Mouse (Mus musculus) hindbrain, embryonic 14.5 days (tissue): ENCODE results near the gene Krtap5-5. TPM values are rescaled to one million over a fixed set of nuclear protein-coding genes. Genes with fewer than 3 reads are reported as not detected.
"Not testable (repeated sequence)": the region's sequence is repeated elsewhere in the genome, so short reads cannot be mapped to it uniquely, and the experiment has no call there.

Source experiments
- ATAC-seq: fragments of 200-750 bp; cut with Nextera tagmentation; 2 replicates; pipeline ENCODE4 v1.8.0; 2017; ENCODE audit warnings: moderate number of reproducible peaks, mild to moderate bottlenecking, moderate TSS enrichment, moderate library complexity; ENCODE audit not compliant: low FRiP score
- DNase-seq: peaks from one replicate; pipeline ENCODE4 v3.0.0-alpha.2; 2015; ENCODE audit warnings: low spot score
- H3K27ac ChIP-seq: fragments of 300-500 bp; sonication (generic); 2 replicates; pipeline ENCODE4 v1.5.1; 2014; ENCODE audit warnings: mild to moderate bottlenecking, moderate library complexity
- H3K27me3 ChIP-seq: fragments of 300-500 bp; sonication (generic); 2 replicates; pipeline ENCODE4 v1.6.1; 2014; ENCODE audit warnings: mild to moderate bottlenecking, low read length, mixed read lengths; ENCODE audit not compliant: control insufficient read depth, insufficient read depth
- H3K36me3 ChIP-seq: fragments of 300-500 bp; sonication (generic); replicated peaks from 2 replicates; pipeline ENCODE4 v1.6.1; 2014; ENCODE audit not compliant: control insufficient read depth, insufficient read depth
- H3K4me1 ChIP-seq: fragments of 300-500 bp; sonication (generic); replicated peaks from 2 replicates; pipeline ENCODE4 v1.6.1; 2014; ENCODE audit warnings: antibody characterized with exemption, low read length, mixed read lengths; ENCODE audit not compliant: control insufficient read depth, insufficient read depth
- H3K4me2 ChIP-seq: fragments of 300-500 bp; sonication (generic); replicated peaks from 2 replicates; pipeline ENCODE4 v1.6.1; 2014; ENCODE audit warnings: mild to moderate bottlenecking, moderate library complexity
- H3K4me3 ChIP-seq: fragments of 300-500 bp; sonication (generic); replicated peaks from 2 replicates; pipeline ENCODE4 v1.5.1; 2014; ENCODE audit warnings: mild to moderate bottlenecking, low read length
- H3K9ac ChIP-seq: fragments of 300-500 bp; sonication (generic); 2 replicates; pipeline ENCODE4 v1.6.1; 2014
- H3K9me3 ChIP-seq: fragments of 300-500 bp; sonication (generic); 2 replicates; pipeline ENCODE4 v1.6.1; 2016; ENCODE audit warnings: low read length; ENCODE audit not compliant: control insufficient read depth
- WGBS: fragments of 180-500 bp; shearing (Covaris S2); extraction: QIAGEN DNeasy Blood & Tissue Kit; methylation state at CpG from one replicate; pipeline ENCODE4 v1.1.7; 2014; 5-methylcytosine and 5-hydroxymethylcytosine counted together
- polyA plus RNA-seq: library from polyadenylated mRNA; unstranded; fragments of >200 nt; fragmentation: Nextera tagmentation; extraction: Ambion mirVana; gene quantifications from 2 replicates; pipeline ENCODE4 v1.2.1, GENCODE M21; 2014

Gene Krtap5-5
- polyA plus RNA-seq, 1 experiment from 2014 or later: not detected

GRCm38 (mm10) chr7:142212136-142212535 lies 17.6 kb downstream of the Krtap5-5 start:
- not testable (repeated sequence) for ATAC-seq, H3K27me3 ChIP-seq, H3K36me3 ChIP-seq, DNase-seq, H3K9me3 ChIP-seq, H3K4me3 ChIP-seq, H3K4me1 ChIP-seq, H3K9ac ChIP-seq, H3K4me2 ChIP-seq, H3K27ac ChIP-seq
- WGBS: 41% methylated on average over 1 of the region's 1 CpGs

- H3K4me3 ChIP-seq: no peak within 1 kb of the TSS
- H3K27ac ChIP-seq: no peak within 1 kb of the TSS
- ATAC-seq: no peak
- 80% methylated on average over 1 of the region's 1 CpGs for WGBS
- no peak within 1 kb of the TSS for H3K4me2 ChIP-seq
- H3K9ac ChIP-seq: no peak within 1 kb of the TSS
- H3K4me1 ChIP-seq: no peaks in the 10 kb centered on the region
- no peaks in the 10 kb centered on the region for H3K27me3 ChIP-seq
- H3K36me3 ChIP-seq: no peaks in the 10 kb centered on the region
- H3K9me3 ChIP-seq: no peaks in the 10 kb centered on the region
- no peak for DNase-seq
Measured at GRCm38 (mm10) chr7:142211559-142211958, 18.2 kb downstream of the Krtap5-5 start, which contains the start of gene Gm7579. TSS of gene Gm7579 (plus strand) at chr7:142211859.

GRCm38 (mm10) chr7:142206891-142207290 lies 22.9 kb downstream of the Krtap5-5 start:
- not testable (repeated sequence) for H3K9me3 ChIP-seq, H3K27ac ChIP-seq

GRCm38 (mm10) chr7:142205488-142205887 lies 24.3 kb downstream of the Krtap5-5 start:
- no peaks in the 10 kb centered on the region for H3K36me3 ChIP-seq
- DNase-seq (no peak), ATAC-seq (no peak)
- no peaks in the 10 kb centered on the region for H3K4me1 ChIP-seq
- no peak overlapping the region for H3K4me3 ChIP-seq
- H3K27ac ChIP-seq: no peak overlapping the region
- H3K4me2 ChIP-seq: no peak overlapping the region
- H3K27me3 ChIP-seq: no peaks in the 10 kb centered on the region
- no peaks in the 10 kb centered on the region for H3K9me3 ChIP-seq
- no peak overlapping the region for H3K9ac ChIP-seq

More at GRCm38 (mm10) chr7:142206891-142207290, 22.9 kb downstream of the Krtap5-5 start:
- not testable (repeated sequence) for H3K27me3 ChIP-seq, DNase-seq, H3K4me1 ChIP-seq, H3K9ac ChIP-seq, ATAC-seq, H3K4me2 ChIP-seq, H3K4me3 ChIP-seq, H3K36me3 ChIP-seq
- 76% methylated on average over 5 of the region's 5 CpGs for WGBS

- no peaks in the 10 kb centered on the region for H3K27me3 ChIP-seq
- H3K27ac ChIP-seq: no peak within 1 kb of the TSS
- no peaks in the 10 kb centered on the region for H3K9me3 ChIP-seq
- no peak for ATAC-seq
- 95% methylated on average over 1 of the region's 1 CpGs for WGBS
- H3K4me1 ChIP-seq: no peaks in the 10 kb centered on the region
- no peak within 1 kb of the TSS for H3K4me3 ChIP-seq
- no peaks in the 10 kb centered on the region for H3K36me3 ChIP-seq
- no peak within 1 kb of the TSS for H3K9ac ChIP-seq
- no peak within 1 kb of the TSS for H3K4me2 ChIP-seq
- DNase-seq: no peak
Measured at GRCm38 (mm10) chr7:142201064-142201463, 28.7 kb downstream of the Krtap5-5 start, which contains the start of gene Krtap5-3. TSS of gene Krtap5-3 (plus strand) at chr7:142201364.

GRCm38 (mm10) chr7:142198748-142199147 lies 31.0 kb downstream of the Krtap5-5 start:
- H3K4me2 ChIP-seq: no peak overlapping the region
- no peak overlapping the region for H3K4me3 ChIP-seq
- H3K36me3 ChIP-seq: no peaks in the 10 kb centered on the region
- no peaks in the 10 kb centered on the region for H3K27me3 ChIP-seq
- H3K27ac ChIP-seq: no peak overlapping the region
- no peak overlapping the region for H3K9ac ChIP-seq
- 87% methylated on average over 2 of the region's 2 CpGs for WGBS
- no peaks in the 10 kb centered on the region for H3K9me3 ChIP-seq
- H3K4me1 ChIP-seq: no peaks in the 10 kb centered on the region
- ATAC-seq (no peak), DNase-seq (no peak)

GRCm38 (mm10) chr7:142190289-142190688 lies 39.5 kb downstream of the Krtap5-5 start, which contains the start of gene Gm10153:
TSS of gene Gm10153 (minus strand) at chr7:142190389.
- Histone ChIP-seq H3K36me3 (no peaks in the 10 kb centered on the region), H3K27ac (no peak within 1 kb of the TSS), H3K4me2 (no peak within 1 kb of the TSS), H3K4me1 (no peaks in the 10 kb centered on the region), H3K9me3 (no peaks in the 10 kb centered on the region), H3K27me3 (no peaks in the 10 kb centered on the region), H3K4me3 (no peak within 1 kb of the TSS), H3K9ac (no peak within 1 kb of the TSS)
- 41% methylated on average over 2 of the region's 2 CpGs for WGBS
- no peak for ATAC-seq
- no peak for DNase-seq

GRCm38 (mm10) chr7:142188156-142188555 lies 41.6 kb downstream of the Krtap5-5 start:
- 68% methylated on average over 2 of the region's 2 CpGs for WGBS
- Histone ChIP-seq H3K27ac (no peak overlapping the region), H3K36me3 (no peaks in the 10 kb centered on the region), H3K9ac (no peak overlapping the region), H3K9me3 (no peaks in the 10 kb centered on the region), H3K27me3 (no peaks in the 10 kb centered on the region), H3K4me3 (no peak overlapping the region), H3K4me1 (no peaks in the 10 kb centered on the region), H3K4me2 (no peak overlapping the region)
- ATAC-seq: no peak
- no peak for DNase-seq

GRCm38 (mm10) chr7:142181021-142181420 lies 48.8 kb downstream of the Krtap5-5 start:
- H3K4me3 ChIP-seq: no peak overlapping the region
- no peak overlapping the region for H3K9ac ChIP-seq
- no peak overlapping the region for H3K4me2 ChIP-seq
- ATAC-seq (no peak), DNase-seq (no peak)
- no peak overlapping the region for H3K27ac ChIP-seq
- WGBS: 52% methylated on average over 1 of the region's 1 CpGs
- H3K27me3 ChIP-seq: no peaks in the 10 kb centered on the region
- H3K36me3 ChIP-seq: no peaks in the 10 kb centered on the region
- H3K9me3 ChIP-seq: no peaks in the 10 kb centered on the region
- no peaks in the 10 kb centered on the region for H3K4me1 ChIP-seq
